Mouse (Mus musculus): ENCODE measurements at regions not wholly inside any gene's neighbourhood (a gene's known extent, or its start where the extent isn't known, plus 50 kb on each side); places are given as distances from the start of the nearest gene placed in this dataset.

- no peak for TF ChIP-seq CTCF (IDR thresholded peaks at IDR 0.05; ENCODE audit: low read depth)
- no peak for TF ChIP-seq EP300 (IDR thresholded peaks at IDR 0.05; ENCODE audit: low read depth)
Measured at GRCm38 (mm10) chr5:120280321-120280720, 151.2 kb upstream of the Lhx5 start.
